Mouse (Mus musculus): ENCODE data around the gene Sapcd1. TPM values are rescaled to one million over a fixed set of nuclear protein-coding genes. Genes with fewer than 3 reads are reported as not detected.

Sapcd1 gene
- 0.71 and 1.1 TPM in 2 replicates for polyA plus RNA-seq (2015; fragmentation: Nextera tagmentation; extraction: Ambion mirVana)

GRCm38 (mm10) chr17:35027277-35028068 is at the start of gene Sapcd1:
Gene Sapcd1, minus strand, starts transcription at chr17:35028016.
- no peaks in the 10 kb centered on the region; the same call in 1 of the 2 replicates for H3K4me1 ChIP-seq (ENCODE audit: control insufficient read depth, insufficient read depth, low read length)
- H3K27ac ChIP-seq (ENCODE audit: low read length) = no peak within 1 kb of the TSS
- H3K27me3 ChIP-seq (ENCODE audit: control insufficient read depth, insufficient read depth, low read depth, low read length) = no peaks in the 10 kb centered on the region
- no peaks in the 10 kb centered on the region for H3K9me3 ChIP-seq (replicated peaks; ENCODE audit: control insufficient read depth, low read length, poor library complexity, severe bottlenecking)
- H3K4me3 ChIP-seq (ENCODE audit: low read depth, low read length) = no peak within 1 kb of the TSS
- no peak within 1 kb of the TSS for H3K4me2 ChIP-seq (ENCODE audit: low read length)
- H3K36me3 ChIP-seq (ENCODE audit: control insufficient read depth, insufficient read depth, low read length) = no peaks in the 10 kb centered on the region
- peak; percentile 46 for ATAC-seq
- WGBS = 21% methylated on average over 13 of the region's 13 CpGs
- H3K9ac ChIP-seq (ENCODE audit: low read depth, low read length) = peak within 1 kb of the TSS; percentile 10; the same call in 1 of the 2 replicates

GRCm38 (mm10) chr17:35077285-35077684 is 49.5 kb upstream of the Sapcd1 start:
- Histone ChIP-seq H3K4me2 (ENCODE audit: low read length) (peak overlapping the region; percentile 46), H3K4me1 (ENCODE audit: control insufficient read depth, insufficient read depth, low read length) (no peaks in the 10 kb centered on the region), H3K27me3 (ENCODE audit: control insufficient read depth, insufficient read depth, low read depth, low read length) (no peaks in the 10 kb centered on the region), H3K36me3 (ENCODE audit: control insufficient read depth, insufficient read depth, low read length) (no peaks in the 10 kb centered on the region), H3K4me3 (ENCODE audit: low read depth, low read length) (no peak overlapping the region), H3K27ac (ENCODE audit: low read length) (no peak overlapping the region), H3K9ac (ENCODE audit: low read depth, low read length) (0 out of 2 replicates have a peak overlapping the region, but pooled peaks have one; percentile 5), H3K9me3 (replicated peaks; ENCODE audit: control insufficient read depth, low read length, poor library complexity, severe bottlenecking) (no peaks in the 10 kb centered on the region)
- WGBS = 30% methylated on average over 2 of the region's 2 CpGs
- ATAC-seq = no peak

GRCm38 (mm10) chr17:35076507-35077176 is 48.8 kb upstream of the Sapcd1 start, which contains the start of gene Ly6g6e:
Gene Ly6g6e, plus strand, starts transcription at chr17:35076902.
- WGBS = 34% methylated on average over 10 of the region's 10 CpGs
- no peaks in the 10 kb centered on the region for H3K9me3 ChIP-seq (replicated peaks; ENCODE audit: control insufficient read depth, low read length, poor library complexity, severe bottlenecking)
- peak within 1 kb of the TSS; percentile 54; the same call in 1 of the 2 replicates for H3K9ac ChIP-seq (ENCODE audit: low read depth, low read length)
- H3K4me1 ChIP-seq (ENCODE audit: control insufficient read depth, insufficient read depth, low read length) = no peaks in the 10 kb centered on the region
- H3K4me2 ChIP-seq (ENCODE audit: low read length) = peak within 1 kb of the TSS; percentile 46
- no peak within 1 kb of the TSS for H3K27ac ChIP-seq (ENCODE audit: low read length)
- H3K4me3 ChIP-seq (ENCODE audit: low read depth, low read length) = peak within 1 kb of the TSS; percentile 26
- no peak for ATAC-seq
- no peaks in the 10 kb centered on the region for H3K27me3 ChIP-seq (ENCODE audit: control insufficient read depth, insufficient read depth, low read depth, low read length)
- no peaks in the 10 kb centered on the region for H3K36me3 ChIP-seq (ENCODE audit: control insufficient read depth, insufficient read depth, low read length)

GRCm38 (mm10) chr17:35074097-35074496 is 46.3 kb upstream of the Sapcd1 start:
- no peak overlapping the region for H3K27ac ChIP-seq (ENCODE audit: low read length)
- ATAC-seq = no peak
- H3K9me3 ChIP-seq (replicated peaks; ENCODE audit: control insufficient read depth, low read length, poor library complexity, severe bottlenecking) = no peaks in the 10 kb centered on the region
- 53% methylated on average over 13 of the region's 17 CpGs for WGBS
- no peak overlapping the region for H3K4me3 ChIP-seq (ENCODE audit: low read depth, low read length)
- H3K9ac ChIP-seq (ENCODE audit: low read depth, low read length) = no peak overlapping the region
- H3K4me1 ChIP-seq (ENCODE audit: control insufficient read depth, insufficient read depth, low read length) = no peaks in the 10 kb centered on the region
- no peaks in the 10 kb centered on the region for H3K36me3 ChIP-seq (ENCODE audit: control insufficient read depth, insufficient read depth, low read length)
- H3K27me3 ChIP-seq (ENCODE audit: control insufficient read depth, insufficient read depth, low read depth, low read length) = no peaks in the 10 kb centered on the region
- no peak overlapping the region for H3K4me2 ChIP-seq (ENCODE audit: low read length)

- no peaks in the 10 kb centered on the region for H3K36me3 ChIP-seq (ENCODE audit: control insufficient read depth, insufficient read depth, low read length)
- no peak overlapping the region for H3K9ac ChIP-seq (ENCODE audit: low read depth, low read length)
- WGBS = 82% methylated on average over 9 of the region's 9 CpGs
- no peak overlapping the region for H3K4me2 ChIP-seq (ENCODE audit: low read length)
- no peaks in the 10 kb centered on the region for H3K4me1 ChIP-seq (ENCODE audit: control insufficient read depth, insufficient read depth, low read length)
- H3K9me3 ChIP-seq (replicated peaks; ENCODE audit: control insufficient read depth, low read length, poor library complexity, severe bottlenecking) = no peaks in the 10 kb centered on the region
- no peak overlapping the region for H3K4me3 ChIP-seq (ENCODE audit: low read depth, low read length)
- H3K27me3 ChIP-seq (ENCODE audit: control insufficient read depth, insufficient read depth, low read depth, low read length) = peaks cover 7% of the 10 kb centered on the region
- no peak overlapping the region for H3K27ac ChIP-seq (ENCODE audit: low read length)
- no peak for ATAC-seq
Measured at GRCm38 (mm10) chr17:35071454-35071853, 43.6 kb upstream of the Sapcd1 start.

- Histone ChIP-seq H3K4me2 (ENCODE audit: low read length) (no peak overlapping the region), H3K36me3 (ENCODE audit: control insufficient read depth, insufficient read depth, low read length) (no peaks in the 10 kb centered on the region), H3K27me3 (ENCODE audit: control insufficient read depth, insufficient read depth, low read depth, low read length) (peaks cover 9% of the 10 kb centered on the region), H3K9me3 (replicated peaks; ENCODE audit: control insufficient read depth, low read length, poor library complexity, severe bottlenecking) (no peaks in the 10 kb centered on the region), H3K27ac (ENCODE audit: low read length) (no peak overlapping the region), H3K4me1 (ENCODE audit: control insufficient read depth, insufficient read depth, low read length) (no peaks in the 10 kb centered on the region), H3K4me3 (ENCODE audit: low read depth, low read length) (no peak overlapping the region), H3K9ac (ENCODE audit: low read depth, low read length) (no peak overlapping the region)
- ATAC-seq = no peak
- WGBS = 67% methylated on average over 6 of the region's 6 CpGs
Measured at GRCm38 (mm10) chr17:35070556-35071229, 42.9 kb upstream of the Sapcd1 start.

- H3K27ac ChIP-seq (ENCODE audit: low read length) = no peak overlapping the region
- H3K4me1 ChIP-seq (ENCODE audit: control insufficient read depth, insufficient read depth, low read length) = peaks cover 6% of the 10 kb centered on the region
- H3K4me3 ChIP-seq (ENCODE audit: low read depth, low read length) = no peak overlapping the region
- H3K4me2 ChIP-seq (ENCODE audit: low read length) = no peak overlapping the region
- 86% methylated on average over 17 of the region's 17 CpGs for WGBS
- peaks cover 28% of the 10 kb centered on the region for H3K27me3 ChIP-seq (ENCODE audit: control insufficient read depth, insufficient read depth, low read depth, low read length)
- no peaks in the 10 kb centered on the region for H3K36me3 ChIP-seq (ENCODE audit: control insufficient read depth, insufficient read depth, low read length)
- no peak for ATAC-seq
- H3K9me3 ChIP-seq (replicated peaks; ENCODE audit: control insufficient read depth, low read length, poor library complexity, severe bottlenecking) = no peaks in the 10 kb centered on the region
- no peak overlapping the region for H3K9ac ChIP-seq (ENCODE audit: low read depth, low read length)
Measured at GRCm38 (mm10) chr17:35068213-35068914, 40.5 kb upstream of the Sapcd1 start.

- Histone ChIP-seq H3K27me3 (ENCODE audit: control insufficient read depth, insufficient read depth, low read depth, low read length) (peaks cover 28% of the 10 kb centered on the region), H3K4me1 (ENCODE audit: control insufficient read depth, insufficient read depth, low read length) (peaks cover 6% of the 10 kb centered on the region), H3K4me3 (ENCODE audit: low read depth, low read length) (peak within 1 kb of the TSS; percentile 18), H3K27ac (ENCODE audit: low read length) (no peak within 1 kb of the TSS), H3K36me3 (ENCODE audit: control insufficient read depth, insufficient read depth, low read length) (peaks cover 5% of the 10 kb centered on the region; the same call in 1 of the 2 replicates), H3K9ac (ENCODE audit: low read depth, low read length) (peak within 1 kb of the TSS; percentile 36; the same call in 1 of the 2 replicates), H3K9me3 (replicated peaks; ENCODE audit: control insufficient read depth, low read length, poor library complexity, severe bottlenecking) (no peaks in the 10 kb centered on the region), H3K4me2 (ENCODE audit: low read length) (peak within 1 kb of the TSS; percentile 52)
- ATAC-seq = no peak
- 49% methylated on average over 10 of the region's 10 CpGs for WGBS
Measured at GRCm38 (mm10) chr17:35066084-35066483, 38.3 kb upstream of the Sapcd1 start, which contains the start of gene Mpig6b. Gene Mpig6b, minus strand, starts transcription at chr17:35066184.

All from midbrain, embryonic 16.5 days (tissue).